Mouse (Mus musculus): Measurements from ENCODE around the gene Fip1l1.
A peak's percentile ranks its signal among the peaks of the same experiment; 100 is the strongest.

Gene Fip1l1

GRCm38 (mm10) chr5:74535240-74536021 is at the start of gene Fip1l1:
Gene Fip1l1 (plus strand): TSS chr5:74535449.
- DNase-seq = peak; percentile 89

DNA sequence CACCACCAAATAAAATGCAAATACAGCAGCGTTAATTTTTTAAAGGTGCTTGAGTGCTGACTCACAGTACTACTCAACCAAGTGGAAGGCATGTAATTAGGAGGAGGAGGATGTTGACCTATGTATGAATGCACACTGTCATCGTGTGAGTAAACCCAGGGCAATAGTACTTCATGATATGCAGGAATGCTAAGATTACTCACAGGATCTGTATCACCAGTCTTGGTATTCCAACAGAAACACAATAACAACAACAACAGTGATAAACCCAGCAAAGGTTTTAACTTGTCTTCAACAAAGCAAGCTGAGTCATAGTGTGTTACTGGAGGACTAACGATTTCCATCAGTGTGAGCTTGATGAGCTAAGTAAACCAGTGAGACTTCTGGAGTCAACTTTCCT is 42.5 kb upstream of the Fip1l1 start:
- no peak for DNase-seq

GRCm38 (mm10) chr5:74511686-74512085 is 23.6 kb upstream of the Fip1l1 start:
- DNase-seq = peak; percentile 71

DNA sequence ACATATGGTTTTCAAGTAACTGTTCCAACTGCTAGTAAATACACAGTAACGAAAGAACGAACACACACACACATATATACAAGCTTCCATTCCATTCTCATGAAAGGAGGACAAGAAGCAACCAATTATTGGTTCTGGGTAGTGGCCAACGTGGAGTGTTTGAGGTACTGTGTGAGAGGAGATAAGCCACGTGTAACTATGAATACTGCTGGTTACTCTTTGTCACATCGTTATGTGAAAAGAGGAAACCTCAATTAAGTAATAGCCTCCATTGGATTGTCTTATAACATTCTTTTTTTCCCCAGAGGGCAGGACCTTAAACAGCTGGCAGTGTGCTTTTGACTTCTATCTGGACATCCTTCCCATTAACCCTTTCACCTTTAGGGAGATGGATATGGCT is 8.2 kb upstream of the Fip1l1 start:
- DNase-seq = no peak

GRCm38 (mm10) chr5:74530785-74531184 is 4.5 kb upstream of the Fip1l1 start:
- DNase-seq = no peak

GRCm38 (mm10) chr5:74531630-74532280 is 3.5 kb upstream of the Fip1l1 start, which contains the start of gene Scfd2:
Gene Scfd2 (minus strand): TSS chr5:74531759.
- peak; percentile 96 for DNase-seq

GRCm38 (mm10) chr5:74536180-74536947 is 1.1 kb downstream of the Fip1l1 start:
- peak; percentile 23 for DNase-seq

DNA sequence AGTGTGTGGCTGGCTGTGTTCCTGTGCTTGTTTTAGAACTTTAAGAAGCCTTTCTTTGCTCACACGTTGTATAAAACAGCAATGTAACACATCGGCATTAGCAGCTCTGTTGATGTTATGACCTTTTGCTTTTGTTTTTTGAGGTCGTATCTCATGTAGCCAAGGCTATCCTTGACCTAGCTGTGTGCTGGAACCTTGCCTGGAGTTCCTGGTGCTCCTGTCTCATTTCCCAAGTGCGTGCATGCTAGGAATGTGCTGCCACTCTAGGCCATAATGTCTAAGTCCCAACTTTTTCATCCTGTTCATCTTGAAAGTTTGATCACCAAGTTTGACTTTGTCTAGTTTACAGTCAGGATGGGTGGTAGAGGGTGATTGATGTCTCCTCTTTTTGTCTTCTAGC is 10.4 kb downstream of the Fip1l1 start:
- no peak for DNase-seq

DNA sequence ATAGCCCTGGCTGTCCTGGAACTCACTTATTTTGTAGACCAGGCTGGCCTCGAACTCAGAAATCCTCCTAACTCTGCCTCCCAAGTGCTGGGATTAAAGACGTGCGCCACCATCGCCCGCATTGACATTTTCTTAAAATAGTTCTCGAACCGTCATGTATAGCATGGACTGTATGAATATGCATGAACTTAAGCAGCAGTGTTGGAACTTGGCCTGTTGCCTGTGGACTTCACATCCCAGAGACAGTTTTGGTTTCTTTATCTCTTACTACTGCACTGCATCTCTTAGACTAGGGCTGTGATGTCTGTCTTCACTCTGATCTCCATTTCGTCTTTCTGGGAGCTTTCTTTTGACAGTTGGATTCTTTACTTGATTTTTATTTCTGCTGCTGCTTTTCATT is 14.3 kb downstream of the Fip1l1 start:
- no peak for DNase-seq

GRCm38 (mm10) chr5:74561151-74561550 is 25.9 kb downstream of the Fip1l1 start:
- DNase-seq = no peak

- no peak for DNase-seq
Observed at GRCm38 (mm10) chr5:74571767-74572166, 36.5 kb downstream of the Fip1l1 start.

- no peak for DNase-seq
Observed at GRCm38 (mm10) chr5:74589133-74589532, 53.9 kb downstream of the Fip1l1 start.

- no peak for DNase-seq
Observed at GRCm38 (mm10) chr5:74591413-74591812, 56.2 kb downstream of the Fip1l1 start.

GRCm38 (mm10) chr5:74593147-74593546 is 57.9 kb downstream of the Fip1l1 start:
- DNase-seq = no peak

DNA sequence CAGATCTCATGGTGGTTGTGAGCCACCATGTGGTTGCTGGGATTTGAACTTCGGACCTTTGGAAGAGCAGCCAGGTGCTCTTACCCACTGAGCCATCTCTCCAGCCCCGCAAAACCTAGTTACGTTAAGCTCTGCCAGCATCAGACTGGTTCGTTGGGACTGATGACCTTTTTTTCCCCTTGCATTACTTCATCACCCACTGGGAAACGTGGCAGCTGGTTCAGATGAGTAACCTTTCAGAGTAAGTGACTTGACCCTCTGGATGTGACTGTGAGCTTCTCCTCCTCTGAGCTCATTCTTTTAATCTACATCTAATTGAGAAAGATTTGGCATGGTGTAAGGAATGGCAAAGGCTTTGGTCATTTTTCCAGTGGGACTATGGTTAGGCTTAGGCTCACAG is 64.8 kb downstream of the Fip1l1 start:
- no peak for DNase-seq

DNA sequence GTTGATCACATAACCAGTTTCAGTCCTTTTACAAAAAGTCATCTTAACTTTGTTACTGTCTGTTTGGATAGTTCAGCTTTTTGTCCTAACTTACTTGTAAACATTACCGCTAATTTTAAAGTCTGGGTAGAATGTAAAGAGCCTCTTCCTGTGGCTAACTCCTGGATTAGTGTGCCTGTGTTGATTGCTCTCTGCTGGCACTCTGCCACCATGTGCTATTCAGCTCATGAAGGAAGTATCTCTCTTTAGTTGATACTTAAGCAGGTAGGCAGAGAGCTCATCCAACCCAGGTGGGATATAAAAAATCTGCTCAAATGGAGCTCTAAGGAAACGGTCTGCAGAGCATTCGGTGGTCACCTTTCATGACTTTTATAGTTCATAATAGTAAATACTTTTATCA is 65.9 kb downstream of the Fip1l1 start:
- DNase-seq = no peak

GRCm38 (mm10) chr5:74601965-74602364 is 66.7 kb downstream of the Fip1l1 start:
- DNase-seq = no peak

DNA sequence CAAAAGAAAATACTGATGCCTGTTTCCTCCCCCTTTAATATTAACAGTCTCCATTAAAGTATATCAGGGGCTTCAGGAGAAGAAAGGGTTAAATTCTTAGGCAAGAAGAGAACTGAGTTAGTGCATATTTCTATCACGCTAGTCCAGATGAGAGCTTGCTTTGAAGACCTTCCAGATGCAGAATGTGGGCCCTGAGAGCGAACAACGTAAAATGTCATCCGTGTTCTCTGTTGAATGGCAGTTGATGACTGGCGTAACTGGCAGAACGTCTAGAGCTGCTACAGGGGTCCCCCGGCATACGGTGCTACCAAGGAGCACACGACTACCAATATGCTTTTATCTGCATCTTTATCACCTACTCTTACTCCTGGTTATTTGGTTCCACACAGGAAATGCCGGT is 67.1 kb downstream of the Fip1l1 start:
- no peak for DNase-seq

- DNase-seq = no peak
Observed at GRCm38 (mm10) chr5:74603306-74603705, 68.1 kb downstream of the Fip1l1 start.

- DNase-seq = no peak
Observed at GRCm38 (mm10) chr5:74606213-74606612, 71.0 kb downstream of the Fip1l1 start.

DNA sequence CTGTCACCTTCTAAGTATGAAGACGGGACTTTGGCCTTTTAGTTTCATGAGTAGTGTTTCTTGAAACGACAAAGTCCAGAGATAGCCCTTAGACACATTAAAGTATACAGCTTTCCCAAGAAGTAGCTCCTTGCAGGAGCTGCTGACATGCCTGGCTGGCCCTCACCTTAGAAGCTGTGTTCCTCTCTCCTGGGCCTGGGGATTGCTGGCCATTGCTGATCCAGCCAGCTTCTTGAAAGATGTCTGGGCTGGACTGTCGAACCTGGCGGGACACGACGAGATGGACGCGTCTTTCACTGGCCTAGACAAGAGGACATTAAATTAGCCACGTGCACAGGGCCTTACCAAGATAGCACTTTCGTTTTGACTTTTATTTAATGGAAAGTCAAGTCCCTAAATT is 75.3 kb downstream of the Fip1l1 start:
- no peak for DNase-seq

DNA sequence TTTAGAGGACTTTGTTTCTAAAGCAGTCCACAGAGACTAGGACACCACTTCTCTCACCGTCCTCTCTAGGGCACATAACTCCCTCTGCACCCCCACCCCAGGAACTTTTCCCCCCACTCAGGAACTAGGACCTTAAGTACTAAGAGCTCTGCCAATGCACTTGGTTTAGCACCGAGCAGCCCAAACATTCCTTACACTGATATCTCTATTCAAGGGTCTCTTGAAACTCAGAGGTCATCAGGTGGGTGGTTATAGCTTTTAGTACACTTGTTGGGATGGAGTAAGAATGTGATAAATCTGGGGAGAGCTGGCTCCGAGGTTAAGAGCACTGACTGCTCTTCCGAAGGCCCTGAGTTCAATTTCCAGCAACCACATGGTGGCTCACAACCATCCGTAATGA is 77.5 kb downstream of the Fip1l1 start:
- DNase-seq = no peak

DNA sequence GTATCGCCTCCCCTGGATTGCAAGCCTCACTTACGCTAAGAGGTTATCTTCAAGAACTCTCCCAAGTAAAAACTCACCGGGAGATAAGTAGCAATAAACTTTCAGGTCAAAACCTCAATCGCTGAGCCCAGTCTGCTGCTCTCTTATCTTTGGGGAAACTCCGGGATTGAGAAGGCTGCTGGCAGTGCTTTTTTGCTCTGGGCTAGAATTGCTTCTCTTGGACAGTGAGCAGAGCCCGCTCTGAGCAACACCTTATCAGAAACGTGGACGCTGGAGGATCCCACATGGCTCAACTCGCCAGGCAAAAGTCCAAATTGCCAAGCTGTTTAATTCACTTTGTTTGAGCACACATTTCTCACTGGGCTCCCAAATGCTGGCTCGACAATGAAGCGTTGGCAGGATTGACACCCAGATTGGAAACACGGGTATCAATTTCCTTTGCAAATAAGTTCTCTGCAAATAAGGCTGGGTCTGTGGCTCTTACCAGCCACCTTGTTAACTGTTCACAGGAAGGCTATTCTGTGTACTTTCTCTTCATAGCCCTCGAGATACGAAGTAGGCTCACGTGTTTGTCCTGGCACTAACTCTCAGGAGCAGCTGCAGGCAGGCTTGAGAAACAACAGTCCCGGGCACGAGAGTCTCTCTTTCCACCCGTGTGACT is 78.4 kb downstream of the Fip1l1 start:
- DNase-seq = no peak
